Comparison of ENCODE assay signal across 9 mouse cellular contexts in genomic region chr1:194816913-194817312, GRCm38 (mm10).
DNase-seq lines count a peak whose midpoint lies in the region; ATAC-seq and TF ChIP-seq lines count a peak whose summit lies in the region.
"Had no signal": no experiment of that assay in that cellular context is flagged by ENCODE, and none has a peak within 500 bp of the region (broad histone marks: within the 10 kb centered on the region; RNA-seq: fewer than 3 reads in every experiment).

No protein-coding gene starts in this region.

- no peaks in the 10 kb centered on the region for H3K36me3 ChIP-seq in CH12.LX (replicated peaks in 1 of 2; ENCODE audit: control insufficient read depth in 1 of 2, insufficient read depth in 1 of 2, low read length in 1 of 2)
- no peaks in the 10 kb centered on the region for H3K36me3 ChIP-seq in forebrain, embryonic 11.5 days (ENCODE audit: control insufficient read depth, insufficient read depth, low read length)
- peaks cover 4% of the 10 kb centered on the region for H3K36me3 ChIP-seq in heart, embryonic 16.5 days (ENCODE audit: control insufficient read depth, insufficient read depth)
- no peaks in the 10 kb centered on the region for H3K36me3 ChIP-seq in liver, embryonic 13.5 days
- peaks cover 18% of the 10 kb centered on the region for H3K36me3 ChIP-seq in neural tube, embryonic 14.5 days (ENCODE audit: control insufficient read depth, insufficient read depth, low read length)

- dilution Hi-C loops in CH12.LX (cut with MboI; ENCODE audit: extremely low pct_ligation_motif_present, extremely low pct_unique_long_range_greater_than_20kb, low sequenced_read_pairs) = no loop called here

- H3K27me3 ChIP-seq in CH12.LX (replicated peaks) = no peaks in the 10 kb centered on the region
- H3K27me3 ChIP-seq in forebrain, embryonic 11.5 days (ENCODE audit: control insufficient read depth, insufficient read depth, low read length) = no peaks in the 10 kb centered on the region
- no peaks in the 10 kb centered on the region for H3K27me3 ChIP-seq in heart, embryonic 16.5 days (ENCODE audit: control insufficient read depth, insufficient read depth, low read length)
- H3K27me3 ChIP-seq in liver, embryonic 13.5 days = no peaks in the 10 kb centered on the region
- H3K27me3 ChIP-seq in neural tube, embryonic 14.5 days (ENCODE audit: control insufficient read depth, insufficient read depth, low read length) = no peaks in the 10 kb centered on the region
- H3K27me3 ChIP-seq: embryonic facial prominence, embryonic 13.5 days had no signal

- no peaks in the 10 kb centered on the region for H3K79me2 ChIP-seq in CH12.LX (replicated peaks; ENCODE audit: control insufficient read depth, extremely low read depth, insufficient read depth, poor library complexity, severe bottlenecking)

- H3K4me3 ChIP-seq in CH12.LX (replicated peaks in 1 of 3; ENCODE audit: low read depth in 2 of 3, low read length in 2 of 3, poor library complexity in 1 of 3) = no peak overlapping the region
- no peak overlapping the region for H3K4me3 ChIP-seq in forebrain, embryonic 11.5 days (ENCODE audit: low read depth, low read length)
- no peak overlapping the region for H3K4me3 ChIP-seq in heart, embryonic 16.5 days (ENCODE audit: low read length)
- H3K4me3 ChIP-seq in liver, embryonic 13.5 days (replicated peaks) = no peak overlapping the region
- no peak overlapping the region for H3K4me3 ChIP-seq in neural tube, embryonic 14.5 days (ENCODE audit: low read depth, low read length)
- H3K4me3 ChIP-seq: embryonic facial prominence, embryonic 13.5 days had no signal

- no peak overlapping the region for H3K9ac ChIP-seq in CH12.LX (ENCODE audit: insufficient read depth, low read depth)
- H3K9ac ChIP-seq in forebrain, embryonic 11.5 days (ENCODE audit: low read length) = no peak overlapping the region
- H3K9ac ChIP-seq in heart, embryonic 16.5 days (ENCODE audit: low read length) = no peak overlapping the region
- H3K9ac ChIP-seq in liver, embryonic 13.5 days = no peak overlapping the region
- no peak overlapping the region for H3K9ac ChIP-seq in neural tube, embryonic 14.5 days (replicated peaks; ENCODE audit: low read depth, low read length)
- H3K9ac ChIP-seq: embryonic facial prominence, embryonic 13.5 days had no signal

- in situ Hi-C loops in CH12.LX (cut with MboI; ENCODE audit: low pct_ligation_motif_present, low pct_unique_long_range_greater_than_20kb, low sequenced_read_pairs) = loop anchor here (25.0 kb wide), 1 partner anchor 180 kb away; no protein-coding TSS in a partner anchor

- WGBS in forebrain, embryonic 11.5 days = 26% methylated on average over 2 of the region's 2 CpGs
- 19% methylated on average over 2 of the region's 2 CpGs for WGBS in heart, embryonic 16.5 days
- WGBS in liver, embryonic 13.5 days (ENCODE audit: insufficient replicate concordance) = 42% methylated on average over 2 of the region's 2 CpGs
- WGBS in neural tube, embryonic 14.5 days = 25% methylated on average over 2 of the region's 2 CpGs

- TF ChIP-seq RAD21 in CH12.LX (IDR thresholded peaks at IDR 0.05; ENCODE audit: low read depth, low read length) = no peak; the same call in none of the 2 replicates

- H3K4me2 ChIP-seq in CH12.LX (ENCODE audit: insufficient read depth, low read depth, poor library complexity, severe bottlenecking) = no peak overlapping the region
- H3K4me2 ChIP-seq in forebrain, embryonic 11.5 days (ENCODE audit: low read depth, low read length, severe bottlenecking) = no peak overlapping the region
- no peak overlapping the region for H3K4me2 ChIP-seq in heart, embryonic 16.5 days (ENCODE audit: low read depth, low read length)
- no peak overlapping the region for H3K4me2 ChIP-seq in liver, embryonic 13.5 days
- H3K4me2 ChIP-seq in neural tube, embryonic 14.5 days (ENCODE audit: low read depth, low read length) = no peak overlapping the region
- H3K4me2 ChIP-seq: embryonic facial prominence, embryonic 13.5 days had no signal

- no peak overlapping the region for H3K27ac ChIP-seq in CH12.LX (ENCODE audit: insufficient read depth, low read depth)
- no peak overlapping the region for H3K27ac ChIP-seq in forebrain, embryonic 11.5 days (ENCODE audit: low read depth, low read length)
- H3K27ac ChIP-seq in heart, embryonic 16.5 days (ENCODE audit: low read length) = no peak overlapping the region
- H3K27ac ChIP-seq in liver, embryonic 13.5 days = no peak overlapping the region
- H3K27ac ChIP-seq in neural tube, embryonic 14.5 days (ENCODE audit: low read depth, low read length) = no peak overlapping the region
- H3K27ac ChIP-seq: embryonic facial prominence, embryonic 13.5 days had no signal

- TF ChIP-seq CTCF in CH12.LX (conservative IDR thresholded peaks at IDR 0.05 in 1 of 2, IDR thresholded peaks at IDR 0.05 in 1 of 2; ENCODE audit: low read depth in 2 of 2, low read length in 2 of 2) = peak; percentile 75 to 99

- no peak for TF ChIP-seq POLR2A in CH12.LX (IDR thresholded peaks at IDR 0.05; ENCODE audit: low read depth, low read length)

- peak; percentile 34; the same call in 1 of the 2 replicates for TF ChIP-seq EP300 in CH12.LX (IDR thresholded peaks at IDR 0.05; ENCODE audit: low read length)

- ATAC-seq in forebrain, embryonic 11.5 days (replicated peaks; ENCODE audit: low FRiP score) = peak; percentile 92
- ATAC-seq in heart, embryonic 16.5 days (replicated peaks; ENCODE audit: extremely low read depth, insufficient read depth, low FRiP score) = peak; percentile 85
- peak; percentile 70 for ATAC-seq in liver, embryonic 13.5 days (ENCODE audit: low read depth)
- peak; percentile 81; the same call in 1 of the 2 replicates for ATAC-seq in neural tube, embryonic 14.5 days (ENCODE audit: low read depth)

- DNase-seq in CH12.LX (ENCODE audit: extremely low read depth) = peak; percentile 82
- DNase-seq in c-Kit-positive CD71-negative TER-119-negative erythroid progenitor cells, embryonic 14.5 days (ENCODE audit: low read depth) = peak; percentile 56
- DNase-seq in forebrain, embryonic 11.5 days (ENCODE audit: low spot score) = peak; percentile 74
- DNase-seq in kidney, postnatal 25 days = peak; percentile 67 to 69
- DNase-seq in liver, embryonic 13.5 days = peak; percentile 63
- DNase-seq in testis, postnatal 14 days (ENCODE audit: low spot score) = peak; percentile 46

- H3K4me1 ChIP-seq in CH12.LX (ENCODE audit: control insufficient read depth in 1 of 2, insufficient read depth in 2 of 2) = peaks cover 0 to 7% of the 10 kb centered on the region in 2 experiments; a peak in 1 of 4 replicates
- H3K4me1 ChIP-seq in forebrain, embryonic 11.5 days (replicated peaks; ENCODE audit: control insufficient read depth, insufficient read depth, low read length) = no peaks in the 10 kb centered on the region
- peaks cover 26% of the 10 kb centered on the region for H3K4me1 ChIP-seq in heart, embryonic 16.5 days (ENCODE audit: control insufficient read depth, insufficient read depth, low read length)
- peaks cover 32% of the 10 kb centered on the region for H3K4me1 ChIP-seq in liver, embryonic 13.5 days (replicated peaks)
- H3K4me1 ChIP-seq in neural tube, embryonic 14.5 days (ENCODE audit: control insufficient read depth, insufficient read depth, low read length) = no peaks in the 10 kb centered on the region
- H3K4me1 ChIP-seq: embryonic facial prominence, embryonic 13.5 days had no signal

- no peaks in the 10 kb centered on the region for H3K9me3 ChIP-seq in CH12.LX (replicated peaks; ENCODE audit: low read length)
- H3K9me3 ChIP-seq in forebrain, embryonic 11.5 days (ENCODE audit: control insufficient read depth, low read length) = no peaks in the 10 kb centered on the region
- H3K9me3 ChIP-seq in heart, embryonic 16.5 days (replicated peaks; ENCODE audit: control insufficient read depth, low read length) = no peaks in the 10 kb centered on the region
- no peaks in the 10 kb centered on the region for H3K9me3 ChIP-seq in liver, embryonic 13.5 days (replicated peaks)
- H3K9me3 ChIP-seq in neural tube, embryonic 14.5 days (ENCODE audit: control insufficient read depth, low read length) = no peaks in the 10 kb centered on the region
- H3K9me3 ChIP-seq: embryonic facial prominence, embryonic 13.5 days had no signal

TF ChIP-seq in CH12.LX, 34 proteins besides CTCF, POLR2A, EP300 and RAD21 (continues in another document):
- peak; percentile 54 for TF ChIP-seq IRF4 (IDR thresholded peaks at IDR 0.05; ENCODE audit: low read depth, low read length)
- no peak for TF ChIP-seq USF1 (IDR thresholded peaks at IDR 0.05; ENCODE audit: low read depth, low read length)
- TF ChIP-seq BHLHE40 (IDR thresholded peaks at IDR 0.05; ENCODE audit: low read depth, low read length) = peak; percentile 99
- no peak for TF ChIP-seq HCFC1 (IDR thresholded peaks at IDR 0.05; ENCODE audit: low read depth, low read length)
- no peak for TF ChIP-seq POLR2AphosphoS2 (IDR thresholded peaks at IDR 0.05; ENCODE audit: low read depth, low read length)
- no peak for TF ChIP-seq GABPA (IDR thresholded peaks at IDR 0.05; ENCODE audit: insufficient replicate concordance, low read depth, low read length)
- no peak for TF ChIP-seq JUN (IDR thresholded peaks at IDR 0.05; ENCODE audit: insufficient read depth, low read depth, low read length)
- TF ChIP-seq CHD1 (IDR thresholded peaks at IDR 0.05; ENCODE audit: low read depth, low read length) = peak; percentile 50; the same call in 1 of the 2 replicates
- TF ChIP-seq MAX (IDR thresholded peaks at IDR 0.05; ENCODE audit: low read length) = peak; percentile 96
- no peak for TF ChIP-seq ZKSCAN1 (IDR thresholded peaks at IDR 0.05; ENCODE audit: borderline replicate concordance, low read depth, low read length)
- TF ChIP-seq ZMIZ1 (IDR thresholded peaks at IDR 0.05; ENCODE audit: low read depth, low read length) = no peak
- no peak for TF ChIP-seq TBP (conservative IDR thresholded peaks at IDR 0.05; ENCODE audit: low read depth, low read length)
- TF ChIP-seq UBTF (IDR thresholded peaks at IDR 0.05; ENCODE audit: low read depth, low read length) = no peak
- TF ChIP-seq TCF12 (IDR thresholded peaks at IDR 0.05; ENCODE audit: low read depth, low read length) = 0 out of 2 replicates have a peak, but pooled peaks have one; percentile 31
- peak; percentile 66 for TF ChIP-seq SIN3A (IDR thresholded peaks at IDR 0.05; ENCODE audit: low read length)
- TF ChIP-seq MAZ (IDR thresholded peaks at IDR 0.05; ENCODE audit: low read depth, low read length) = peak; percentile 54; the same call in 1 of the 2 replicates
- peak; percentile 55 for TF ChIP-seq ZNF384 (IDR thresholded peaks at IDR 0.05; ENCODE audit: low read depth, low read length)
- TF ChIP-seq SMC3 (IDR thresholded peaks at IDR 0.05; ENCODE audit: low read depth, low read length) = peak; percentile 98
- TF ChIP-seq USF2 (conservative IDR thresholded peaks at IDR 0.05; ENCODE audit: low read depth, low read length) = no peak
- TF ChIP-seq E2F4 (IDR thresholded peaks at IDR 0.05; ENCODE audit: insufficient replicate concordance, low read depth, low read length) = 0 out of 2 replicates have a peak, but pooled peaks have one; percentile 30
- peak; percentile 70; the same call in 1 of the 2 replicates for TF ChIP-seq NELFE (IDR thresholded peaks at IDR 0.05; ENCODE audit: low read depth, low read length)
